Comparison of ENCODE assay signal across 7 mouse cellular contexts in the genomic region with DNA sequence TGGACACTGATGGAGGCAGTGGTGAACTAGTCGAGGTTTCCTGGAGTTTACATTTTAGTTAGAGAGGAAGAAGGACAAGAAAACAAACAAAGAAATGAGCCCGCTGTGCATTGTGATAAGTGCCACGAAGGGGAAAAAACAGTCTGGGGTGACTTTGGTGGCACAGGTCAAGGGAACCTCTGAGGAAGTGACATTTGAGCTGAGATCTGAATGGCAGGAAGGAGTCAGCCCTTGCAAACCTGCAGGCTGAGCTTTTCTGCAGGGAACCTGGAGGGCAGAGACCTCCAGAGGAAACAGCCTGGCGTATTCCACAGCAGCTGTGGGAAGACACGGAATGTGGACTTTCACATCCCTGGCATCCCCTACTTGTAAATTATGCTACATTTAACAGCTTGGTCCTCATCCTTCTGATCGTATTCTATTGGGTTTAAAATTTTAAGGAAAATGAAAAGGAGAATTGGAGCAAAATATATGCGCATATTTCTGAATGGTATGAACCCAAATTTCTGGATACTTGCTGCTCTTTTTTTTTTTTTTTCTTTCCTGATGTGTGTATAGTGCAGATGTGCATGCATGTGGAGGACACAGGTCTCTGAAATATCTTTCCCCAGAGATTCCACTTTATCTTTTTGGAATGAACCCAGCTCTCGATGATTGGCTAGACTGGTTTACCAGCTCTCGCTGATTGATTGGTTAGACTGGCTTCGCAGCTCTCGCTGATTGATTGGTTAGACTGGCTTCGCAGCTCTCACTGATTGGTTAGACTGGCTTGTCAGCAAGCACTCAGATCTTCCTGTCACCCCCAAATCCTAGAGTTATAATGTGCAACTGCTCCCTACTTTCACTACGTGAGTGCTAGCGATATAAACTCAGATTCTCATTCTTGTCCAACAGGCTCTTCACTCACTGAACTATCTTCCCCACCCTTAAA.
DNase-seq lines count a peak whose midpoint lies in the region; ATAC-seq and TF ChIP-seq lines count a peak whose summit lies in the region.

No protein-coding gene starts in this region.

- no peak for TF ChIP-seq POLR2A in kidney, adult 2 months (IDR thresholded peaks at IDR 0.05; ENCODE audit: low read depth, low read length)

- no peaks in the 10 kb centered on the region for H3K4me1 ChIP-seq in liver, embryonic 16.5 days (ENCODE audit: control insufficient read depth, low read depth, low read length)
- H3K4me1 ChIP-seq in liver, embryonic 11.5 days (replicated peaks; ENCODE audit: control insufficient read depth, insufficient read depth, low read length): no peaks in the 10 kb centered on the region
- 0 out of 2 replicates have a peak, but pooled peaks cover 4% of the 10 kb centered on the region for H3K4me1 ChIP-seq in forebrain, embryonic 14.5 days (ENCODE audit: control insufficient read depth, insufficient read depth, low read length)
- no peaks in the 10 kb centered on the region for H3K4me1 ChIP-seq in kidney, adult 2 months (ENCODE audit: control insufficient read depth, insufficient read depth, low read length)
- peaks cover 20% of the 10 kb centered on the region for H3K4me1 ChIP-seq in midbrain, embryonic 16.5 days (ENCODE audit: control insufficient read depth, insufficient read depth, low read length)

- no peaks in the 10 kb centered on the region for H3K27me3 ChIP-seq in liver, embryonic 16.5 days (ENCODE audit: control insufficient read depth, insufficient read depth, low read depth, low read length)
- H3K27me3 ChIP-seq in liver, embryonic 11.5 days (replicated peaks; ENCODE audit: control insufficient read depth, insufficient read depth, low read length): no peaks in the 10 kb centered on the region
- no peaks in the 10 kb centered on the region for H3K27me3 ChIP-seq in forebrain, embryonic 14.5 days (replicated peaks; ENCODE audit: control insufficient read depth, insufficient read depth, low read length)
- no peaks in the 10 kb centered on the region for H3K27me3 ChIP-seq in kidney, adult 2 months (replicated peaks; ENCODE audit: control insufficient read depth, insufficient read depth, low read length)
- no peaks in the 10 kb centered on the region for H3K27me3 ChIP-seq in midbrain, embryonic 16.5 days (ENCODE audit: control insufficient read depth, insufficient read depth, low read depth, low read length)

- no peak overlapping the region for H3K4me2 ChIP-seq in liver, embryonic 16.5 days (ENCODE audit: low read depth, low read length)
- no peak overlapping the region; the same call in 1 of the 2 replicates for H3K4me2 ChIP-seq in liver, embryonic 11.5 days
- H3K4me2 ChIP-seq in forebrain, embryonic 14.5 days (ENCODE audit: low read length): no peak overlapping the region
- no peak overlapping the region for H3K4me2 ChIP-seq in midbrain, embryonic 16.5 days (ENCODE audit: low read length)

- H3K4me3 ChIP-seq in liver, embryonic 16.5 days (ENCODE audit: low read depth, low read length): no peak overlapping the region
- no peak overlapping the region for H3K4me3 ChIP-seq in liver, embryonic 11.5 days (ENCODE audit: low read depth, low read length)
- H3K4me3 ChIP-seq in forebrain, embryonic 14.5 days (ENCODE audit: low read depth, low read length): no peak overlapping the region
- no peak overlapping the region for H3K4me3 ChIP-seq in kidney, adult 2 months (ENCODE audit: insufficient read depth, low read depth, low read length)
- H3K4me3 ChIP-seq in midbrain, embryonic 16.5 days (ENCODE audit: low read depth, low read length): no peak overlapping the region

- no peaks in the 10 kb centered on the region for H3K9me3 ChIP-seq in liver, embryonic 16.5 days (replicated peaks; ENCODE audit: control insufficient read depth, low read length)
- no peaks in the 10 kb centered on the region for H3K9me3 ChIP-seq in liver, embryonic 11.5 days (ENCODE audit: control insufficient read depth, low read length)
- no peaks in the 10 kb centered on the region for H3K9me3 ChIP-seq in forebrain, embryonic 14.5 days (replicated peaks; ENCODE audit: control insufficient read depth, low read length)
- H3K9me3 ChIP-seq in midbrain, embryonic 16.5 days (replicated peaks; ENCODE audit: control insufficient read depth, low read length, poor library complexity, severe bottlenecking): no peaks in the 10 kb centered on the region

- 50% methylated on average over 14 of the region's 14 CpGs for WGBS in liver, embryonic 16.5 days (ENCODE audit: insufficient replicate concordance)
- WGBS in liver, embryonic 11.5 days: 58% methylated on average over 14 of the region's 14 CpGs
- WGBS in forebrain, embryonic 14.5 days: 77% methylated on average over 14 of the region's 14 CpGs
- 52% methylated on average over 14 of the region's 14 CpGs for WGBS in kidney, adult 2 months
- 62% methylated on average over 14 of the region's 14 CpGs for WGBS in midbrain, embryonic 16.5 days

- no peak for DNase-seq in liver, embryonic 11.5 days (ENCODE audit: low spot score)
- peak; percentile 38 for DNase-seq in forebrain, embryonic 14.5 days (ENCODE audit: low spot score)
- DNase-seq in kidney, adult 2 months: peak; percentile 46
- DNase-seq in thymus, postnatal 14 days: no peak

- H3K9ac ChIP-seq in liver, embryonic 16.5 days (ENCODE audit: low read depth, low read length): no peak overlapping the region
- H3K9ac ChIP-seq in liver, embryonic 11.5 days (ENCODE audit: low read depth, low read length): no peak overlapping the region
- H3K9ac ChIP-seq in forebrain, embryonic 14.5 days (ENCODE audit: low read length): no peak overlapping the region
- H3K9ac ChIP-seq in midbrain, embryonic 16.5 days (ENCODE audit: low read depth, low read length): 0 out of 2 replicates have a peak overlapping the region, but pooled peaks have one; percentile 34

- no peak overlapping the region for H3K27ac ChIP-seq in liver, embryonic 16.5 days (ENCODE audit: low read length)
- H3K27ac ChIP-seq in liver, embryonic 11.5 days (ENCODE audit: low read depth, low read length): no peak overlapping the region
- H3K27ac ChIP-seq in forebrain, embryonic 14.5 days (ENCODE audit: low read depth, low read length): no peak overlapping the region
- H3K27ac ChIP-seq in kidney, adult 2 months (ENCODE audit: insufficient read depth, low read depth, low read length): peak overlapping the region; percentile 56; the same call in 1 of the 2 replicates
- peak overlapping the region; percentile 78 for H3K27ac ChIP-seq in midbrain, embryonic 16.5 days (ENCODE audit: low read length)

- H3K36me3 ChIP-seq in liver, embryonic 16.5 days (ENCODE audit: control insufficient read depth, insufficient read depth): no peaks in the 10 kb centered on the region
- no peaks in the 10 kb centered on the region for H3K36me3 ChIP-seq in liver, embryonic 11.5 days (ENCODE audit: control insufficient read depth, insufficient read depth, low read length)
- H3K36me3 ChIP-seq in forebrain, embryonic 14.5 days (ENCODE audit: control insufficient read depth, insufficient read depth, low read length): no peaks in the 10 kb centered on the region
- H3K36me3 ChIP-seq in kidney, adult 2 months (ENCODE audit: control insufficient read depth, insufficient read depth, low read length): no peaks in the 10 kb centered on the region
- no peaks in the 10 kb centered on the region for H3K36me3 ChIP-seq in midbrain, embryonic 16.5 days (ENCODE audit: control insufficient read depth, insufficient read depth, low read length)

- peak; percentile 19; the same call in 1 of the 2 replicates for ATAC-seq in liver, embryonic 16.5 days (ENCODE audit: low read depth)
- no peak for ATAC-seq in liver, embryonic 11.5 days (replicated peaks; ENCODE audit: low FRiP score)
- peak; percentile 61; the same call in 1 of the 2 replicates for ATAC-seq in forebrain, embryonic 14.5 days
- peak; percentile 66 for ATAC-seq in midbrain, embryonic 16.5 days
- ATAC-seq in cerebellum, adult (ENCODE audit: insufficient number of reproducible peaks, low FRiP score, low TSS enrichment): no peak

- TF ChIP-seq CTCF in kidney, adult 2 months (conservative IDR thresholded peaks at IDR 0.05; ENCODE audit: insufficient read depth, insufficient read length, low read depth, low read length): no peak

Comparison
In these comparisons a context has a peak if more than half of its experiments do, and no peak if none do; other contexts are left out.
1. ATAC-seq: peak in liver, embryonic 16.5 days (single experiment), forebrain, embryonic 14.5 days (single experiment) and midbrain, embryonic 16.5 days (single experiment); none in liver, embryonic 11.5 days (single experiment) and cerebellum, adult (single experiment).
2. H3K27ac ChIP-seq: peak in kidney, adult 2 months (single experiment) and midbrain, embryonic 16.5 days (single experiment); none in liver, embryonic 16.5 days (single experiment), liver, embryonic 11.5 days (single experiment) and forebrain, embryonic 14.5 days (single experiment).
3. DNase-seq: peak in forebrain, embryonic 14.5 days (single experiment) and kidney, adult 2 months (single experiment); none in liver, embryonic 11.5 days (single experiment) and thymus, postnatal 14 days (single experiment).